21 mouse cellular contexts compared by ENCODE assay signal in genomic region chr17:33728396-33728795, GRCm38 (mm10). TPM values are rescaled to one million over a fixed set of nuclear protein-coding genes. Genes with fewer than 3 reads are reported as not detected.
A peak's percentile ranks its signal among the peaks of the same experiment; 100 is the strongest.
DNase-seq lines count a peak whose midpoint lies in the region; ATAC-seq and TF ChIP-seq lines count a peak whose summit lies in the region.
"Had no signal": no experiment of that assay in that cellular context is flagged by ENCODE, and none has a peak within 500 bp of the region (broad histone marks: within the 10 kb centered on the region; RNA-seq: fewer than 3 reads in every experiment).

No protein-coding gene starts in this region.

- intact Hi-C loops in heart, adult 2 months (cut with DNase I): no loop called here

- peaks cover 4% of the 10 kb centered on the region; the same call in 1 of the 2 replicates for H3K4me1 ChIP-seq in heart, embryonic 10.5 days
- H3K4me1 ChIP-seq in heart, adult 2 months (ENCODE audit: control insufficient read depth, insufficient read depth, low read length): peaks cover 2% of the 10 kb centered on the region; the same call in 1 of the 2 replicates
- no peaks in the 10 kb centered on the region for H3K4me1 ChIP-seq in midbrain, embryonic 11.5 days (ENCODE audit: control insufficient read depth, insufficient read depth, low read length)
- no peaks in the 10 kb centered on the region for H3K4me1 ChIP-seq in midbrain, embryonic 15.5 days
- H3K4me1 ChIP-seq: embryonic facial prominence, embryonic 13.5 days; embryonic facial prominence, embryonic 15.5 days; forebrain, embryonic 10.5 days; forebrain, embryonic 12.5 days had no signal

- H3K27ac ChIP-seq in heart, embryonic 10.5 days: no peak overlapping the region
- H3K27ac ChIP-seq in heart, adult 2 months: no peak overlapping the region
- no peak overlapping the region for H3K27ac ChIP-seq in midbrain, embryonic 11.5 days (ENCODE audit: low read depth, low read length)
- no peak overlapping the region for H3K27ac ChIP-seq in midbrain, embryonic 15.5 days
- H3K27ac ChIP-seq: embryonic facial prominence, embryonic 13.5 days; embryonic facial prominence, embryonic 15.5 days; forebrain, embryonic 10.5 days; forebrain, embryonic 12.5 days had no signal

- WGBS in heart, embryonic 10.5 days: 82% methylated on average over 2 of the region's 2 CpGs
- WGBS in heart, adult 2 months: 81% methylated on average over 2 of the region's 2 CpGs
- WGBS in midbrain, embryonic 11.5 days: 81% methylated on average over 2 of the region's 2 CpGs
- 82% methylated on average over 2 of the region's 2 CpGs for WGBS in midbrain, embryonic 15.5 days

- TF ChIP-seq CTCF in heart, adult 2 months (IDR thresholded peaks at IDR 0.05): no peak

- TF ChIP-seq EP300 in heart, adult 2 months (IDR thresholded peaks at IDR 0.05; ENCODE audit: insufficient read depth, low read depth, low read length): no peak

- H3K4me2 ChIP-seq in midbrain, embryonic 11.5 days: no peak overlapping the region
- H3K4me2 ChIP-seq in midbrain, embryonic 15.5 days: no peak overlapping the region
- H3K4me2 ChIP-seq: embryonic facial prominence, embryonic 13.5 days; embryonic facial prominence, embryonic 15.5 days; forebrain, embryonic 12.5 days had no signal

- no peaks in the 10 kb centered on the region for H3K27me3 ChIP-seq in heart, embryonic 10.5 days (ENCODE audit: insufficient read depth, poor library complexity, severe bottlenecking)
- H3K27me3 ChIP-seq in heart, adult 2 months (ENCODE audit: control insufficient read depth, insufficient read depth, low read length): no peaks in the 10 kb centered on the region
- no peaks in the 10 kb centered on the region for H3K27me3 ChIP-seq in midbrain, embryonic 11.5 days (ENCODE audit: control insufficient read depth, insufficient read depth, low read length)
- no peaks in the 10 kb centered on the region for H3K27me3 ChIP-seq in midbrain, embryonic 15.5 days (replicated peaks)
- H3K27me3 ChIP-seq: embryonic facial prominence, embryonic 13.5 days; embryonic facial prominence, embryonic 15.5 days; forebrain, embryonic 12.5 days had no signal

- no peak for TF ChIP-seq POLR2A in heart, adult 2 months (IDR thresholded peaks at IDR 0.05; ENCODE audit: insufficient read depth, low read depth, low read length)

- no peak for ATAC-seq in midbrain, embryonic 11.5 days (ENCODE audit: low FRiP score)
- no peak for ATAC-seq in midbrain, embryonic 15.5 days (replicated peaks)
- ATAC-seq: forebrain, embryonic 14.5 days; forebrain, embryonic 16.5 days had no signal

- H3K36me3 ChIP-seq in heart, embryonic 10.5 days: no peaks in the 10 kb centered on the region
- H3K36me3 ChIP-seq in heart, adult 2 months (ENCODE audit: control insufficient read depth, insufficient read depth, low read length): no peaks in the 10 kb centered on the region
- no peaks in the 10 kb centered on the region for H3K36me3 ChIP-seq in midbrain, embryonic 11.5 days (ENCODE audit: control insufficient read depth, insufficient read depth, low read length)
- no peaks in the 10 kb centered on the region for H3K36me3 ChIP-seq in midbrain, embryonic 15.5 days (replicated peaks)
- H3K36me3 ChIP-seq: embryonic facial prominence, embryonic 13.5 days; embryonic facial prominence, embryonic 15.5 days; forebrain, embryonic 10.5 days; forebrain, embryonic 12.5 days had no signal

- no peak overlapping the region for H3K4me3 ChIP-seq in heart, embryonic 10.5 days
- no peak overlapping the region for H3K4me3 ChIP-seq in heart, adult 2 months
- no peak overlapping the region for H3K4me3 ChIP-seq in midbrain, embryonic 11.5 days (ENCODE audit: low read depth, low read length)
- H3K4me3 ChIP-seq in midbrain, embryonic 15.5 days: no peak overlapping the region
- H3K4me3 ChIP-seq: embryonic facial prominence, embryonic 13.5 days; embryonic facial prominence, embryonic 15.5 days; erythroblast, embryonic 14.5 days; forebrain, embryonic 10.5 days; forebrain, embryonic 12.5 days had no signal

- 0 out of 2 replicates have a peak, but pooled peaks cover 4% of the 10 kb centered on the region for H3K9me3 ChIP-seq in heart, embryonic 10.5 days
- H3K9me3 ChIP-seq in midbrain, embryonic 11.5 days (ENCODE audit: control insufficient read depth, low read length): no peaks in the 10 kb centered on the region
- no peaks in the 10 kb centered on the region for H3K9me3 ChIP-seq in midbrain, embryonic 15.5 days
- H3K9me3 ChIP-seq: embryonic facial prominence, embryonic 13.5 days; embryonic facial prominence, embryonic 15.5 days; forebrain, embryonic 12.5 days had no signal

- no peak overlapping the region for H3K9ac ChIP-seq in heart, adult 2 months (ENCODE audit: low read depth, low read length)
- no peak overlapping the region for H3K9ac ChIP-seq in midbrain, embryonic 11.5 days (ENCODE audit: low read length)
- H3K9ac ChIP-seq in midbrain, embryonic 15.5 days: no peak overlapping the region
- H3K9ac ChIP-seq: embryonic facial prominence, embryonic 13.5 days; embryonic facial prominence, embryonic 15.5 days; forebrain, embryonic 12.5 days had no signal

- no peaks in the 10 kb centered on the region for H3K79me2 ChIP-seq in heart, adult 2 months (replicated peaks; ENCODE audit: control insufficient read depth, insufficient read depth, low read length)

- peak; percentile 72 for DNase-seq in heart, embryonic 10.5 days (ENCODE audit: low spot score)
- DNase-seq in heart, adult 2 months: no peak
- DNase-seq in midbrain, embryonic 11.5 days (ENCODE audit: low spot score, missing footprints): peak; percentile 28
- DNase-seq: adrenal gland, adult 2 months; adrenal gland, postnatal 10 days; adrenal gland, postnatal 25 days; cerebellum, adult 11 months; cerebellum, adult 18-20 months; cerebellum, adult 8-10 months; cerebellum, adult 9-11 months; cerebellum, postnatal 14 days; cerebellum, postnatal 36 days; embryo, embryonic 11 days had no signal

RNA-seq across cellular contexts. Expression of gene March2, which starts 9.9 kb away (rescaled TPM):
- 65.8 and 73.1 TPM in 2 replicates for polyA plus RNA-seq in heart, embryonic 10.5 days (2016; fragmentation: Nextera tagmentation; extraction: Ambion mirVana)
- 100 to 1,000 TPM; 136 to 182 TPM for total RNA-seq in heart, adult 2 months (2021)
- 146 and 147 TPM in 2 replicates for polyA plus RNA-seq in heart, adult 2 months (2012; rRNA removed)
- 37.3 and 39.0 TPM in 2 replicates for polyA plus RNA-seq in midbrain, embryonic 11.5 days (2014; fragmentation: Nextera tagmentation; extraction: Ambion mirVana)
- polyA plus RNA-seq in midbrain, embryonic 15.5 days (2015; fragmentation: Nextera tagmentation; extraction: Ambion mirVana): 71.2 and 79.2 TPM in 2 replicates

RNA-seq across cellular contexts. Expression of gene Rab11b, which starts 31.9 kb away (rescaled TPM):
- polyA plus RNA-seq in heart, embryonic 10.5 days (2016; fragmentation: Nextera tagmentation; extraction: Ambion mirVana): 316 and 329 TPM in 2 replicates
- total RNA-seq in heart, adult 2 months (2021): 100 to 1,000 TPM; 238 to 272 TPM
- polyA plus RNA-seq in heart, adult 2 months (2012; rRNA removed): 388 and 477 TPM in 2 replicates
- 295 and 314 TPM in 2 replicates for polyA plus RNA-seq in midbrain, embryonic 11.5 days (2014; fragmentation: Nextera tagmentation; extraction: Ambion mirVana)
- 630 and 639 TPM in 2 replicates for polyA plus RNA-seq in midbrain, embryonic 15.5 days (2015; fragmentation: Nextera tagmentation; extraction: Ambion mirVana)

RNA-seq across cellular contexts. Expression of gene Hnrnpm, which starts 41.7 kb away (rescaled TPM):
- polyA plus RNA-seq in heart, embryonic 10.5 days (2016; fragmentation: Nextera tagmentation; extraction: Ambion mirVana): 281 and 336 TPM in 2 replicates
- 10 to 100 TPM; 87.9 to 89.9 TPM for total RNA-seq in heart, adult 2 months (2021)
- 36.2 and 51.2 TPM in 2 replicates for polyA plus RNA-seq in heart, adult 2 months (2012; rRNA removed)
- 581 and 639 TPM in 2 replicates for polyA plus RNA-seq in midbrain, embryonic 11.5 days (2014; fragmentation: Nextera tagmentation; extraction: Ambion mirVana)
- 197 and 208 TPM in 2 replicates for polyA plus RNA-seq in midbrain, embryonic 15.5 days (2015; fragmentation: Nextera tagmentation; extraction: Ambion mirVana)

RNA-seq across cellular contexts. Expression of gene Angptl4, which starts 53.2 kb away (rescaled TPM):
- polyA plus RNA-seq in heart, embryonic 10.5 days (2016; fragmentation: Nextera tagmentation; extraction: Ambion mirVana): 7.4 and 19.8 TPM in 2 replicates
- 1 to 10 TPM; 4.7 to 7.2 TPM for total RNA-seq in heart, adult 2 months (2021)
- 13.2 and 18.9 TPM in 2 replicates for polyA plus RNA-seq in heart, adult 2 months (2012; rRNA removed)
- polyA plus RNA-seq in midbrain, embryonic 11.5 days (2014; fragmentation: Nextera tagmentation; extraction: Ambion mirVana): 20.6 and 21.4 TPM in 2 replicates
- 22.6 and 23.3 TPM in 2 replicates for polyA plus RNA-seq in midbrain, embryonic 15.5 days (2015; fragmentation: Nextera tagmentation; extraction: Ambion mirVana)
- polyA plus RNA-seq: erythroblast, embryonic 14.5 days had no signal

Comparison
In these comparisons a context has a peak if more than half of its experiments do, and no peak if none do; other contexts are left out.
1. DNase-seq: peak in heart, embryonic 10.5 days (single experiment) and midbrain, embryonic 11.5 days (single experiment); none in heart, adult 2 months (0 of 2).